ENCODE assay signal across 8 mouse cellular contexts in the genomic region with DNA sequence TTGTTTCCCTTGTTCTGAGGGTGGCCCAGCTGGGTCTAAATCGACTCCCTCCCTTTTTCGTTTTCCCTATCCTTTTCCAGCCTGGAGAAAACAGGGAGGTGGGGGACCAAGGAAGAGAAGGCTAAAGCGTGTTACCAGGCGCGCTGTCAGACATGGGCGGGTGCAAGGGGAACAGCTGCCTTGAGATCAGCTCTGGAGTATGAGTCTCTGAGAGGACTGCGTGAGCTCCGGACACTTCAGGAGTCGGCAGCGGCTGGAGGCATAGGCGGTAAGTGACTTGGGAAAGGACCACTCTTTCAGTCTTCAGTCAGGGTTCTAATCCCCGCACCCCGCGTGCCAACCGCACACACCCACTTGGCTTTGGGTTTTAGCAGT.
DNase-seq lines count a peak whose midpoint lies in the region; ATAC-seq lines count a peak whose summit lies in the region.

No protein-coding gene starts in this region.

- peak; percentile 14 to 50; a peak in 2 of 4 replicates for ATAC-seq in hematopoietic stem cell, adult 5-6 weeks (replicated peaks in 1 of 2; ENCODE audit: insufficient read depth in 1 of 2, low FRiP score in 2 of 2, low TSS enrichment in 1 of 2, low read depth in 1 of 2, poor library complexity in 2 of 2, severe bottlenecking in 2 of 2)
- ATAC-seq in liver, embryonic 15.5 days (ENCODE audit: insufficient read depth) = no peak

- H3K4me1 ChIP-seq in liver, embryonic 15.5 days (replicated peaks) = no peaks in the 10 kb centered on the region; the same call in none of the 2 replicates

- H3K36me3 ChIP-seq in liver, embryonic 15.5 days (replicated peaks) = no peaks in the 10 kb centered on the region

- DNase-seq in heart, adult 18-20 months = peak; percentile 0 to 18
- DNase-seq in heart, adult 9 months (ENCODE audit: low spot score in 2 of 2) = no peak
- DNase-seq in ES-CJ7 (ENCODE audit: low read depth, low spot score) = peak; percentile 10
- peak; percentile 47 for DNase-seq in embryo, embryonic 11 days
- DNase-seq in naive thymus-derived CD4-positive, alpha-beta T cell, adult 2 months (ENCODE audit: low read depth) = peak; percentile 16
- DNase-seq in spleen, postnatal 14 days (ENCODE audit: low spot score in 2 of 2) = no peak

- H3K27ac ChIP-seq in liver, embryonic 15.5 days (replicated peaks) = no peak overlapping the region

- H3K9ac ChIP-seq in liver, embryonic 15.5 days = 0 out of 2 replicates have a peak overlapping the region, but pooled peaks have one; percentile 15

- 7% methylated on average over 15 of the region's 15 CpGs for WGBS in liver, embryonic 15.5 days (ENCODE audit: insufficient replicate concordance)

- peak overlapping the region; percentile 49 for H3K4me3 ChIP-seq in liver, embryonic 15.5 days (replicated peaks)

- peak overlapping the region; percentile 69 for H3K4me2 ChIP-seq in liver, embryonic 15.5 days

- H3K9me3 ChIP-seq in liver, embryonic 15.5 days (replicated peaks) = no peaks in the 10 kb centered on the region

- peaks cover 15% of the 10 kb centered on the region for H3K27me3 ChIP-seq in liver, embryonic 15.5 days

Comparison
In these comparisons a context has a peak if more than half of its experiments do, and no peak if none do; other contexts are left out.
1. DNase-seq: peak in heart, adult 18-20 months (2 of 2), ES-CJ7 (single experiment), embryo, embryonic 11 days (single experiment) and naive thymus-derived CD4-positive, alpha-beta T cell, adult 2 months (single experiment); none in heart, adult 9 months (0 of 2) and spleen, postnatal 14 days (0 of 2).